Mouse (Mus musculus) forebrain, embryonic 13.5 days (tissue): ENCODE results near the gene Lpar1. TPM values are rescaled to one million over a fixed set of nuclear protein-coding genes. Genes with fewer than 3 reads are reported as not detected.
"Not testable (repeated sequence)": the region's sequence is repeated elsewhere in the genome, so short reads cannot be mapped to it uniquely, and the experiment has no call there.

Source experiments
- ATAC-seq: fragments of 200-750 bp; cut with Nextera tagmentation; 2 replicates; pipeline ENCODE4 v1.8.0; 2017
- H3K27ac ChIP-seq: fragments of 300-500 bp; sonication (generic); 2 replicates; pipeline ENCODE4 v1.5.1; 2015; ENCODE audit warnings: inconsistent platforms, mild to moderate bottlenecking, moderate library complexity
- H3K27me3 ChIP-seq: fragments of 300-500 bp; sonication (generic); 2 replicates; pipeline ENCODE4 v1.6.1; 2015; ENCODE audit warnings: mild to moderate bottlenecking, inconsistent platforms
- H3K36me3 ChIP-seq: fragments of 300-500 bp; sonication (generic); 2 replicates; pipeline ENCODE4 v1.6.1; 2015; ENCODE audit warnings: mild to moderate bottlenecking, inconsistent platforms; ENCODE audit not compliant: poor library complexity, severe bottlenecking
- H3K4me1 ChIP-seq: fragments of 300-500 bp; sonication (generic); 2 replicates; pipeline ENCODE4 v1.6.1; 2015; ENCODE audit warnings: inconsistent platforms
- H3K4me2 ChIP-seq: fragments of 300-500 bp; sonication (generic); 2 replicates; pipeline ENCODE4 v1.6.1; 2015; ENCODE audit warnings: inconsistent platforms, mild to moderate bottlenecking, moderate library complexity
- H3K4me3 ChIP-seq: fragments of 300-500 bp; sonication (generic); 2 replicates; pipeline ENCODE4 v1.5.1; 2015; ENCODE audit warnings: mild to moderate bottlenecking, inconsistent platforms
- H3K9ac ChIP-seq: fragments of 300-500 bp; sonication (generic); 2 replicates; pipeline ENCODE4 v1.6.1; 2015; ENCODE audit warnings: mild to moderate bottlenecking, inconsistent platforms
- H3K9me3 ChIP-seq: fragments of 300-500 bp; sonication (generic); replicated peaks from 2 replicates; pipeline ENCODE4 v1.6.1; 2016; ENCODE audit warnings: inconsistent platforms
- WGBS: fragments of 180-500 bp; shearing (Covaris S2); methylation state at CpG from one replicate; pipeline ENCODE4 v1.1.7; 2015; 5-methylcytosine and 5-hydroxymethylcytosine counted together
- polyA plus RNA-seq: library from polyadenylated mRNA; unstranded; fragments of >200 nt; fragmentation: Nextera tagmentation; extraction: Ambion mirVana; gene quantifications from 2 replicates; pipeline ENCODE4 v1.2.1, GENCODE M21; 2015

Gene Lpar1
- polyA plus RNA-seq, 1 experiment from 2014 or later, result 35.7 TPM

- 92% methylated on average over 3 of the region's 3 CpGs for WGBS
Observed at GRCm38 (mm10) chr4:58543171-58543570, 10.5 kb downstream of the Lpar1 start.

GRCm38 (mm10) chr4:58542656-58543055 lies 11.0 kb downstream of the Lpar1 start:
- WGBS, result 95% methylated on average over 7 of the region's 7 CpGs
- H3K4me2 ChIP-seq, H3K4me3 ChIP-seq, H3K36me3 ChIP-seq, H3K27ac ChIP-seq, H3K27me3 ChIP-seq, H3K9ac ChIP-seq, H3K9me3 ChIP-seq, ATAC-seq: not testable (repeated sequence)
- H3K4me1 ChIP-seq, result peaks cover 11% of the 10 kb centered on the region

More at GRCm38 (mm10) chr4:58543171-58543570, 10.5 kb downstream of the Lpar1 start:
- Histone ChIP-seq H3K27me3 (no peaks in the 10 kb centered on the region), H3K4me1 (peaks cover 11% of the 10 kb centered on the region), H3K9me3 (no peaks in the 10 kb centered on the region), H3K9ac (no peak overlapping the region), H3K4me3 (no peak overlapping the region), H3K27ac (no peak overlapping the region), H3K36me3 (peaks cover 9% of the 10 kb centered on the region; the same call in 1 of the 2 replicates), H3K4me2 (no peak overlapping the region)
- no peak for ATAC-seq

GRCm38 (mm10) chr4:58540841-58541240 lies 12.9 kb downstream of the Lpar1 start:
- H3K4me1 ChIP-seq, result no peaks in the 10 kb centered on the region
- no peak overlapping the region for H3K27ac ChIP-seq
- peaks cover 11% of the 10 kb centered on the region; the same call in 1 of the 2 replicates for H3K36me3 ChIP-seq
- no peaks in the 10 kb centered on the region for H3K9me3 ChIP-seq
- no peak overlapping the region for H3K4me2 ChIP-seq
- ATAC-seq, result no peak
- no peak overlapping the region for H3K4me3 ChIP-seq
- H3K9ac ChIP-seq, result no peak overlapping the region
- H3K27me3 ChIP-seq, result no peaks in the 10 kb centered on the region
- WGBS, result 95% methylated on average over 3 of the region's 3 CpGs

GRCm38 (mm10) chr4:58540385-58540784 lies 13.3 kb downstream of the Lpar1 start:
- Histone ChIP-seq H3K36me3 (peaks cover 11% of the 10 kb centered on the region; the same call in 1 of the 2 replicates), H3K4me2 (no peak overlapping the region), H3K4me3 (no peak overlapping the region), H3K4me1 (no peaks in the 10 kb centered on the region), H3K27me3 (no peaks in the 10 kb centered on the region), H3K9me3 (no peaks in the 10 kb centered on the region), H3K9ac (no peak overlapping the region), H3K27ac (no peak overlapping the region)
- WGBS, result 91% methylated on average over 8 of the region's 8 CpGs
- ATAC-seq, result no peak

GRCm38 (mm10) chr4:58538696-58539095 lies 15.0 kb downstream of the Lpar1 start:
- Histone ChIP-seq H3K27ac (no peak overlapping the region), H3K27me3 (no peaks in the 10 kb centered on the region), H3K36me3 (0 out of 2 replicates have a peak, but pooled peaks cover 3% of the 10 kb centered on the region), H3K9me3 (no peaks in the 10 kb centered on the region), H3K4me1 (peaks cover 13% of the 10 kb centered on the region), H3K9ac (no peak overlapping the region), H3K4me2 (no peak overlapping the region), H3K4me3 (no peak overlapping the region)
- WGBS, result 88% methylated on average over 3 of the region's 3 CpGs
- ATAC-seq, result no peak

- no peak overlapping the region for H3K27ac ChIP-seq
- WGBS, result 90% methylated on average over 6 of the region's 6 CpGs
- no peak for ATAC-seq
- H3K4me3 ChIP-seq, result no peak overlapping the region
- no peaks in the 10 kb centered on the region for H3K27me3 ChIP-seq
- no peaks in the 10 kb centered on the region for H3K9me3 ChIP-seq
- no peak overlapping the region for H3K9ac ChIP-seq
- H3K4me2 ChIP-seq, result no peak overlapping the region
- H3K36me3 ChIP-seq, result 0 out of 2 replicates have a peak, but pooled peaks cover 3% of the 10 kb centered on the region
- peaks cover 13% of the 10 kb centered on the region for H3K4me1 ChIP-seq
Observed at GRCm38 (mm10) chr4:58535754-58536153, 17.9 kb downstream of the Lpar1 start.

- peak; percentile 55; the same call in 1 of the 2 replicates for ATAC-seq
- 79% methylated on average over 15 of the region's 15 CpGs for whole genome bisulfite sequencing
- H3K9ac ChIP-seq, result no peak overlapping the region
- no peak overlapping the region for H3K4me2 ChIP-seq
- no peak overlapping the region for H3K4me3 ChIP-seq
- no peaks in the 10 kb centered on the region for H3K27me3 ChIP-seq
- no peaks in the 10 kb centered on the region for H3K9me3 ChIP-seq
- 0 out of 2 replicates have a peak, but pooled peaks cover 3% of the 10 kb centered on the region for H3K36me3 ChIP-seq
- peaks cover 13% of the 10 kb centered on the region for H3K4me1 ChIP-seq
- no peak overlapping the region for H3K27ac ChIP-seq
Observed at GRCm38 (mm10) chr4:58534726-58535350, 18.9 kb downstream of the Lpar1 start.

- Histone ChIP-seq H3K27me3 (no peaks in the 10 kb centered on the region), H3K9ac (no peak overlapping the region), H3K36me3 (0 out of 2 replicates have a peak, but pooled peaks cover 3% of the 10 kb centered on the region), H3K9me3 (no peaks in the 10 kb centered on the region), H3K4me2 (peak overlapping the region; percentile 15), H3K4me1 (peaks cover 13% of the 10 kb centered on the region), H3K27ac (no peak overlapping the region), H3K4me3 (no peak overlapping the region)
- WGBS, result 39% methylated on average over 13 of the region's 13 CpGs
- ATAC-seq, result no peak; the same call in 1 of the 2 replicates
Observed at GRCm38 (mm10) chr4:58534141-58534571, 19.5 kb downstream of the Lpar1 start.

GRCm38 (mm10) chr4:58533519-58533918 lies 20.2 kb downstream of the Lpar1 start:
- H3K4me1 ChIP-seq, result peaks cover 13% of the 10 kb centered on the region
- H3K9me3 ChIP-seq, result no peaks in the 10 kb centered on the region
- H3K4me2 ChIP-seq, result no peak overlapping the region
- no peak overlapping the region for H3K9ac ChIP-seq
- WGBS, result 9% methylated on average over 3 of the region's 3 CpGs
- H3K36me3 ChIP-seq, result 0 out of 2 replicates have a peak, but pooled peaks cover 3% of the 10 kb centered on the region
- ATAC-seq, result no peak
- H3K27ac ChIP-seq, result no peak overlapping the region
- H3K27me3 ChIP-seq, result no peaks in the 10 kb centered on the region
- no peak overlapping the region for H3K4me3 ChIP-seq

GRCm38 (mm10) chr4:58532326-58532725 lies 21.4 kb downstream of the Lpar1 start:
- Histone ChIP-seq H3K27ac (no peak overlapping the region), H3K9ac (no peak overlapping the region), H3K4me2 (no peak overlapping the region), H3K27me3 (no peaks in the 10 kb centered on the region), H3K36me3 (0 out of 2 replicates have a peak, but pooled peaks cover 2% of the 10 kb centered on the region), H3K4me1 (peaks cover 13% of the 10 kb centered on the region), H3K4me3 (no peak overlapping the region), H3K9me3 (no peaks in the 10 kb centered on the region)
- 86% methylated on average over 3 of the region's 3 CpGs for WGBS
- no peak for ATAC-seq

DNA sequence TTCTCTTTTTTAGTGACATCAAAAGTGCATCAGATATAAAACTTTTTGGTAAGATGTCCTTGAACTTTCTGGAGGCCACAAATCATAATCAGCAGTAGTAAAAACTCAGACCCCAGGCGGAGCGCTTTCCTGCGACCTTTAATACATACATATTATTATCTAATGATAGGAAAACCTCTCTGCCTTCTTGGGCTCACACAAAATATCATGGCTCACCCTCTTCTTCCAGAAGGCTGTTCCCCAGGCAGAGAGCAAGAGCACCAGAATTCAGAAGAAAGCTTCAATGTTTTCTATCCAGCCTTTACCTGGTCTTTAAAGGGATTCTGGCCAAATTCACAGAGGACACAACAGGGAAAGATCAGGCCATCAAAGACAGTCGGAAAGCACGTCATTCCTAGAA lies 23.0 kb downstream of the Lpar1 start:
- Histone ChIP-seq H3K4me1 (peaks cover 13% of the 10 kb centered on the region), H3K27me3 (no peaks in the 10 kb centered on the region), H3K9ac (no peak overlapping the region), H3K9me3 (no peaks in the 10 kb centered on the region), H3K36me3 (no peaks in the 10 kb centered on the region), H3K27ac (no peak overlapping the region), H3K4me2 (no peak overlapping the region), H3K4me3 (no peak overlapping the region)
- no peak for ATAC-seq
- 94% methylated on average over 5 of the region's 5 CpGs for WGBS

DNA sequence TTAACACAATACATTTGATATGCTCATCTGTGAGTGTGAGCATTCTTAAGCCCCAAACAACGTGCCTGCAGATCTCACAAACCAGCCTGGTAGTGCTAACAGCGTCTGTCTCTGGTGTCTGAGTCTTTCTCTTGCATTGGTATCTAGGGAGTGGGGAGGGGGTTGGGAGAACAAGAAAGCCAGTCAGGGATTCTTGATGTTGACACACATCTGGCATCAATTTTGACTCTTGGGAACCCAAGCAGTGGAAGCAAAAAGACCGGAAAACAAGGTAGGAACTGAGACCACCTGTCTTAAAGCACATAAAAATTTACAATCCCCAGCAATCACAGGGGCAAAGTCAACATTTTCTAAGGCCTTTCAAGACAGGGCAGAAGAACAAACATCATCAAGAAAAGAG lies 23.4 kb downstream of the Lpar1 start:
- no peak for ATAC-seq
- Histone ChIP-seq H3K36me3 (no peaks in the 10 kb centered on the region), H3K4me2 (no peak overlapping the region), H3K9ac (no peak overlapping the region), H3K4me1 (peaks cover 13% of the 10 kb centered on the region), H3K27ac (no peak overlapping the region), H3K27me3 (no peaks in the 10 kb centered on the region), H3K9me3 (no peaks in the 10 kb centered on the region), H3K4me3 (no peak overlapping the region)
- WGBS, result 74% methylated on average over 3 of the region's 3 CpGs

DNA sequence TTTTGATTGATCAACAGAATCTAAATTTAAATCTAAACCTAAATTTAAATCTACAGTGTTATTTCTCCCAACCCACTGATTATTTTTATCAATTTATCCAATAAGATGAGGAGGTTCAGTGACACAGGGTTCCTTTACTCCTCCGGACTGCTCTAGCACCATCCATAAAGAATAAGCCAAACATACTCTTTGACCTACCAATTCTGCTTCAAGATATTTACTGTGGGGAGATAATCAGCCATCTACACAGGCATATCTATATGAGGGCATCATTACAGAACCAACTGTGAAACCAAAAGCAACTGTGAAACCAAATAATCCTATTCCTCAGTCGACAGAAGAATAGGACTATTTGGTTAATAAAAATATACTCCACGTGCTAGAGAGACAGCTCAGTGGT lies 25.8 kb downstream of the Lpar1 start:
- Histone ChIP-seq H3K9ac (no peak overlapping the region), H3K4me2 (no peak overlapping the region), H3K27me3 (no peaks in the 10 kb centered on the region), H3K9me3 (no peaks in the 10 kb centered on the region), H3K27ac (no peak overlapping the region), H3K4me3 (no peak overlapping the region), H3K4me1 (no peaks in the 10 kb centered on the region), H3K36me3 (no peaks in the 10 kb centered on the region)
- ATAC-seq, result no peak
- WGBS, result 93% methylated on average over 3 of the region's 3 CpGs
